Mouse (Mus musculus): Measurements from ENCODE around the gene Fbxo21.

Fbxo21 gene

GRCm38 (mm10) chr5:118026343-118026742 is 49.8 kb downstream of the Fbxo21 start:
- no peak for DNase-seq

- DNase-seq: no peak
Observed at GRCm38 (mm10) chr5:118027101-118027697, 50.7 kb downstream of the Fbxo21 start.

DNA sequence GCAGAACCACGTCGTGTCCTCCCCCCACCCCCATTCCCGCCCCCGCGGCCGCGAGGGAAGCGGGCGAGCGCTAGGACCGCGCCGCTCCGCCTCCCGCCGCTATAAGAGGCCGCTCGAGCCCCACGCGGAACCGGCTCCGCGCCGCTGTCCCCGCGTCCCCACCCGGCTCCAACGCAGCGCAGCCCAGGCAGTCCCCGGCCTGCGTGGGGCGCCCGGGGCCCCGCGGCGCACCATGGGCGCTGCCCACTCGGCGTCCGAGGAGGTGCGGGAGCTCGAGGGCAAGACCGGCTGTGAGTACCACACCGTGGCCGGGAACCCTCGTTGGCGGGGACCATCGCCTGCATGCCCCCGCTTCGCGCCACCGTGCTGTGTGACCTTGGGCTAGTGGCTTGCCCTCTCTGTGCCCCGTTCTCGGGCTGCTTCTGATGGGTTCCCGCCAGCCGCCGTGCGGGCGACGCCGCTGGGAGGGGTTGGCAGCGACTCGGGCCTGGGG is 51.2 kb downstream of the Fbxo21 start, which contains the start of gene Tesc:
Tesc (plus strand) TSS at position 46 of the 493 bp plus-strand sequence.
- DNase-seq: peak; percentile 30

GRCm38 (mm10) chr5:118028191-118029034 is 51.9 kb downstream of the Fbxo21 start:
- no peak for DNase-seq

DNA sequence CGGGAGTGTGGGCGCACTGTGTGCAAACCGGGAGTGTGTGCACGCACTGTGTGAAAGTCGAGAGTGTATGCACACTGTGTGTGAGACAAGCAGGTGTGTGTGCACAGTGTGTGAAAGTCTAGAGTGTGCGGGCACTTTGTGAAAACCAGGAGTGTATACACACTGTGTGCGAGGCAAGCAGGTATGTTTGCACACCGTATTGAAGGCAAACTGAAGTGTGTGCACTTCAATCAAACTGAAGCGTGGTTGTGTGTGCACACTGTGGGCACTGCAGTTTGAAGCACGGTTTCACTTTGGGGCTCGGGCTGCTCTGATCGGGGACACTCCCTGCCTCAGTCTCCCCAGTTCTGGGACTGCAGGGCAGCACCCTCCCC is 52.5 kb downstream of the Fbxo21 start:
- no peak for DNase-seq

- peak; percentile 34 for DNase-seq
Observed at GRCm38 (mm10) chr5:118029420-118029819, 52.9 kb downstream of the Fbxo21 start.

- no peak for DNase-seq
Observed at GRCm38 (mm10) chr5:118030022-118030675, 53.6 kb downstream of the Fbxo21 start.

GRCm38 (mm10) chr5:118031059-118031458 is 54.5 kb downstream of the Fbxo21 start:
- DNase-seq: no peak

GRCm38 (mm10) chr5:118031508-118031907 is 55.0 kb downstream of the Fbxo21 start:
- no peak for DNase-seq

GRCm38 (mm10) chr5:118033328-118033727 is 56.8 kb downstream of the Fbxo21 start:
- DNase-seq: no peak

- no peak for DNase-seq
Observed at GRCm38 (mm10) chr5:118033740-118034139, 57.2 kb downstream of the Fbxo21 start.

DNA sequence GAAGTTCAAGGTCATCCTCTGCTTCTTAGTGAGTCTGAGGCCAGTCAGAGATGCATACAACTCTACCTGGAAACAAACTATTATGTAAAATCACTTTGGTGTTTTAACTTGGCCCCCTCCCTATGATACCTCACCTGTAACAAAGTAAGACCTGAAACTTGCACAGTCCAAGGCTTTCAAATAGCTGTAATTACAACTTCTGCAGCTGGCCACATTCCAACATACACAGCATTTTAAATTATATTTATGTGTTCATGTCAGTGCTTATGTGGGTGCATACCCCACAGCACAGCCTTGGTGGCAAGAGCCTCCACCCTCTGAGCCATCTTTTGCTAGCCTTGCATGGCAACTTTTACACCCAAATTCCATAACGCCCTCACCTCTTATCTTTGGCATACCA is 58.1 kb downstream of the Fbxo21 start:
- DNase-seq: no peak

DNA sequence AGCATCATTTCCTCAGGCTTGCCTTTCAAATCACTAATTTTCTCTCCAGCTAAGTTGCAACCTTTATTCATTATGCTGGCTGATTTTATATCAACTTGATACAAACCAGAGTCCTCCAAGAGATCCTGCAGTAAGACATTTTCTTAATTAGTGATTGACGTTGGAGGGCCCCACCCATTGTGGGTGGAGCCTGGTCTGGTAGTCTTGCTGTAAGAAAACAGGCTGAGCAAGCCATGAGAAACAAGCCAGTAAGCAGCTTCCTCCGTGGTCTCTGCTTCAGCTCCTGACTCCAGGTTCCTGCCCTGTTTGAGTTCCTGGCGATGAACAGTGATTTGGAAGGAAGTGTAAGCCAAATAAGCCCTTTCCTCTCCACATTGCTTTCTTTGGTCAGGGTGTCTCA is 59.3 kb downstream of the Fbxo21 start:
- DNase-seq: no peak

DNA sequence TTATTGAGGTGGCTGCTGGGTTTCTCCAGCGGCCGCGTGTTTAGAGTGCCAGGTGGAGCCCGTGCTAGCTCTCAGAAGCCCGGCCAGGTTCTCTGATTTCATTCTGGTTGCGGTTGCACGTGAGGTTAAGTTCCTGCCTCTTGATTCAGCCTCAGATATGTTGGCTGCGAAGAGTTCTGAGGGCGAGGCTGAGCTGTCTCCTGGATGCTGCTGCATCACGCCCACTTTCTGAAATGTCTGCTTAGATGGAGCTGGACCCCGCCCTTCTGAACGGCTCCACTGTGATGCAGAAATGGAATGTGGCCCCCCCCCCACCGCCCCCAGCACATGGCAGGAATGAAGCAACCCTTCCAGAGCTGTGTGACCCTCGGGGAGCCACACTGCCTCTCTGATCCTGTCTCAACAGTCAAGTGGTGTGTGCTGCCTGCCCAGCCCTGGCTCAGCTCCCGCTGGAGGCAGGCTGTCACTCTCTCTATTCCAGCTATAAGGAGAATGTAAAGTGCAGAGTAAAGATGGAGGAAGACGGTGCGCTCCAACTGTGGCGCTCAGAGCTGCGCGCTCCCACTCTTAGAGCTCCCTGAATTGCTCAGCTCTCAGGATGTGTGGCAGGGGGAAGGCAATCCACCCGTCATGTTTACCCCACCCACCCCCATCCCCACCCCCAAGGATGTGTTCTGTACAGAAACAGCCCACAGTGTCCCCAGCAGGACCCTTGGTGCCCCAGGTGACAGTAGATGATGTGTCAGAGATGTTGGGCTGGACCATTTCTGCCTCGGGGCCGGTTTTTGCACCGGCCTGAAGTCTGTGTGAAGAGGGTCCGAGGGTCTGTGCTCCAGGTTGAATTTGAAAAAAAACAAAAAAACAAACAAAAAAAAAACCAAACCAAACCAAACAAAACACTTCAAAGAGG is 60.6 kb downstream of the Fbxo21 start:
- no peak for DNase-seq

GRCm38 (mm10) chr5:118037798-118038484 is 61.4 kb downstream of the Fbxo21 start:
- no peak for DNase-seq

- no peak for DNase-seq
Observed at GRCm38 (mm10) chr5:118039241-118039668, 62.7 kb downstream of the Fbxo21 start.

DNA sequence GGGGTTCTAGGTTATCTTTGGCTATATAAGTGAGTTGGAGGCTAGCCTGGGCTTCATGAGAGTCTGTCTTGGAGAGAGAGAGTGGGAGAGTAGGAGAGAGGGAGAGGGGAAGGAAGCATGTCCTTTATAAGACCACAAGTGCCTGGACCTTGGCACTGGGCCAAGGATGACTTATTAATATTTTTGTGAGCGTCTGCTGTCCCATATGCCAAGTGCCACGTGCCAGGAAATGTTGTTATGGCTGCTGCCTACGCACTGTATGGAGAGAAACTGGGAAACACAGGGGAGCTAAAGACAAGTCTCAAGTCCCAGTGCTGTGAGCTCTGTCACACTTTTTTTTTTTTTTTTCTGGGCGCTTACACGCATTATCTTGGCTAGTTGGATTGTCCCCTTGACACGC is 66.1 kb downstream of the Fbxo21 start:
- no peak for DNase-seq

DNA sequence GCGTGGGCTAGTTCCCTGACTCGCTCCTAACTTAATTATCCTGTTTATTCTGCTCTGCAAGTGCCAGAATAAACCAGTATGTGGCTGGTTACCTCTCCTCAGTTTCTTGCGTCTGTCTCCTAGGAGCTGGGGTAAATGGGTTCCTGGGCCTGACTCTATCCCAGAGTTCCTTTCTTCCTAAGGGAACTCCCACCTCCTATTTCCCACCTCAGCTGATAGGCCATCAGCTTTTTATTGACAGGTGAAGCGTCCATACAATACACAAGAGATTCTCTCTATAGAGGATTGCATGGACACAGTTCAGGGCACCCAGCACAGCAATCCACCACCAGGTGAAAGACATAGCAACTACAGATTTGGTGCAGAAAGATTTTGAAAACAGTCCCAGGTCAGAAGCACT is 67.2 kb downstream of the Fbxo21 start:
- DNase-seq: no peak

DNA sequence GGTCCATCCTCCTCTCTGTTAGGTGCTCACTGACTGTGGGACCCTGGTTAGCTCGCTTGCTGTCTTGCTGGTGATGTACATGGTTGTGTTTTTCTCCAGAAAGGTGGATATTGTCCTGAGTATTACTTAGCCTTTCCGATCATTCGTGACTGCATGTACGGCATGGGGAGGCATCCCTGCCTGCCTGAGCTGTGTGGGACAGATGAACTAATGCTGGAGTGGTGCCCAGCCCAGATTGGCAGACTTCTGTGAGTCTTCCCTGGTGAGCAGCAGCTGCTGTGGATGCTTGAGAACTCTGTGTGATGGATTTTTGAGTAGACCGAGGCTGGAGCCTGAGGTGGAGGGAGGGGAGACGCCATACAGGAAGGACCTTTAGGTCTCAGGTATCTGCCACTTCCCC is 68.4 kb downstream of the Fbxo21 start:
- peak; percentile 40 for DNase-seq

DNA sequence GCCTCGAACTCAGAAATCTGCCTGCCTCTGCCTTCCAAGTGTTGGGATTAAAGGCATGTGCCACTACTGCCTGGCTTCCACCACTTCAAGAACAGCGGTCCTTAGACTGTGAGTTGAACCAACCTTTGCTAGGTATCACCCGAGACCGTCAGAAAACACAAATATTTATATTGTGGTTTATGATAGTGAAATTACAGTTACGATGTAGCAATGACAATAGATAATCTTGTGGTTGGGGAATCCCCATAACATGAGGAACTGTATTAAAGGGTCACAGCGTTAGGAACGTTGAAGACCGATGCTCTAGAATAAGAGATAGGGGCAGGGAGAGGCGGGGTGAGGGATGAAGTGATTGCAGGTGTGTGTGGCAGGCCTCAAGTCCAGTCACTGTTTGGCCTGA is 68.9 kb downstream of the Fbxo21 start:
- no peak for DNase-seq

- DNase-seq: no peak
Observed at GRCm38 (mm10) chr5:118047091-118047757, 70.7 kb downstream of the Fbxo21 start.
